In genomic region chr19:10266196-10266850, GRCm38 (mm10) we compare ENCODE assay signal across 8 mouse cellular contexts. TPM values are rescaled to one million over a fixed set of nuclear protein-coding genes. Genes with fewer than 3 reads are reported as not detected.
DNase-seq lines count a peak whose midpoint lies in the region; ATAC-seq and TF ChIP-seq lines count a peak whose summit lies in the region.

No protein-coding gene starts in this region.

- H3K4me2 ChIP-seq in embryonic facial prominence, embryonic 11.5 days (ENCODE audit: low read depth, low read length): no peak overlapping the region
- 0 out of 2 replicates have a peak overlapping the region, but pooled peaks have one; percentile 24 for H3K4me2 ChIP-seq in kidney, embryonic 15.5 days
- peak overlapping the region; percentile 31; the same call in 1 of the 2 replicates for H3K4me2 ChIP-seq in liver, embryonic 11.5 days
- H3K4me2 ChIP-seq in stomach, embryonic 14.5 days (replicated peaks; ENCODE audit: low read depth, low read length): no peak overlapping the region

- no peak overlapping the region for H3K4me3 ChIP-seq in thymus, adult 2 months (ENCODE audit: control insufficient read depth, insufficient read depth, low read length)
- no peak overlapping the region for H3K4me3 ChIP-seq in embryonic facial prominence, embryonic 11.5 days (ENCODE audit: low read depth, low read length)
- H3K4me3 ChIP-seq in heart, embryonic 10.5 days: peak overlapping the region; percentile 25
- no peak overlapping the region for H3K4me3 ChIP-seq in kidney, embryonic 15.5 days (replicated peaks)
- no peak overlapping the region for H3K4me3 ChIP-seq in liver, embryonic 11.5 days (ENCODE audit: low read depth, low read length)
- no peak overlapping the region for H3K4me3 ChIP-seq in stomach, embryonic 14.5 days (ENCODE audit: low read depth, low read length)

- no peak for TF ChIP-seq POLR2A in thymus, adult 2 months (IDR thresholded peaks at IDR 0.05; ENCODE audit: control insufficient read depth, extremely low read depth, insufficient read depth, low read length, poor library complexity)

- ATAC-seq in embryonic facial prominence, embryonic 11.5 days (replicated peaks; ENCODE audit: insufficient number of reproducible peaks, low FRiP score, low TSS enrichment, low read depth): no peak
- ATAC-seq in kidney, embryonic 15.5 days (replicated peaks; ENCODE audit: low FRiP score): peak; percentile 83
- ATAC-seq in liver, embryonic 11.5 days (replicated peaks; ENCODE audit: low FRiP score): no peak; the same call in 1 of the 2 replicates
- ATAC-seq in stomach, embryonic 14.5 days (ENCODE audit: insufficient number of reproducible peaks, insufficient read depth, low FRiP score, low read depth): peak; percentile 66

- TF ChIP-seq CTCF in thymus, adult 2 months (IDR thresholded peaks at IDR 0.05; ENCODE audit: borderline replicate concordance, control insufficient read depth, extremely low read depth, insufficient read depth, low read length, poor library complexity): no peak

- WGBS in thymus, adult 2 months: 33% methylated on average over 14 of the region's 14 CpGs
- WGBS in embryonic facial prominence, embryonic 11.5 days: 25% methylated on average over 14 of the region's 14 CpGs
- 22% methylated on average over 14 of the region's 14 CpGs for WGBS in heart, embryonic 10.5 days
- WGBS in kidney, embryonic 15.5 days: 16% methylated on average over 14 of the region's 14 CpGs
- 25% methylated on average over 14 of the region's 14 CpGs for WGBS in liver, embryonic 11.5 days
- WGBS in stomach, embryonic 14.5 days: 22% methylated on average over 14 of the region's 14 CpGs

- H3K27me3 ChIP-seq in thymus, adult 2 months (ENCODE audit: control insufficient read depth, insufficient read depth, low read length): no peaks in the 10 kb centered on the region
- H3K27me3 ChIP-seq in embryonic facial prominence, embryonic 11.5 days (ENCODE audit: control insufficient read depth, insufficient read depth, low read length): no peaks in the 10 kb centered on the region; the same call in 1 of the 2 replicates
- peaks cover 74% of the 10 kb centered on the region for H3K27me3 ChIP-seq in heart, embryonic 10.5 days (ENCODE audit: insufficient read depth, poor library complexity, severe bottlenecking)
- H3K27me3 ChIP-seq in kidney, embryonic 15.5 days: peaks cover 5% of the 10 kb centered on the region
- peaks cover 15% of the 10 kb centered on the region for H3K27me3 ChIP-seq in liver, embryonic 11.5 days (replicated peaks; ENCODE audit: control insufficient read depth, insufficient read depth, low read length)
- no peaks in the 10 kb centered on the region for H3K27me3 ChIP-seq in stomach, embryonic 14.5 days (ENCODE audit: control insufficient read depth, insufficient read depth, low read length)

- no peak overlapping the region for H3K27ac ChIP-seq in thymus, adult 2 months (ENCODE audit: control insufficient read depth, insufficient read depth, low read length)
- H3K27ac ChIP-seq in embryonic facial prominence, embryonic 11.5 days (replicated peaks; ENCODE audit: low read depth, low read length): no peak overlapping the region
- peak overlapping the region; percentile 62; the same call in 1 of the 2 replicates for H3K27ac ChIP-seq in heart, embryonic 10.5 days
- peak overlapping the region; percentile 73 for H3K27ac ChIP-seq in kidney, embryonic 15.5 days
- H3K27ac ChIP-seq in liver, embryonic 11.5 days (ENCODE audit: low read depth, low read length): no peak overlapping the region; the same call in 1 of the 2 replicates
- H3K27ac ChIP-seq in stomach, embryonic 14.5 days (ENCODE audit: low read length): peak overlapping the region; percentile 70; the same call in 1 of the 2 replicates

- H3K9me3 ChIP-seq in embryonic facial prominence, embryonic 11.5 days (replicated peaks; ENCODE audit: control insufficient read depth, low read length): no peaks in the 10 kb centered on the region
- H3K9me3 ChIP-seq in heart, embryonic 10.5 days: no peaks in the 10 kb centered on the region
- no peaks in the 10 kb centered on the region for H3K9me3 ChIP-seq in kidney, embryonic 15.5 days (replicated peaks)
- no peaks in the 10 kb centered on the region for H3K9me3 ChIP-seq in liver, embryonic 11.5 days (ENCODE audit: control insufficient read depth, low read length)
- no peaks in the 10 kb centered on the region for H3K9me3 ChIP-seq in stomach, embryonic 14.5 days (ENCODE audit: control insufficient read depth, low read depth, low read length)

- H3K36me3 ChIP-seq in thymus, adult 2 months (ENCODE audit: control insufficient read depth, insufficient read depth, low read length): no peaks in the 10 kb centered on the region
- no peaks in the 10 kb centered on the region for H3K36me3 ChIP-seq in embryonic facial prominence, embryonic 11.5 days (replicated peaks; ENCODE audit: control insufficient read depth, insufficient read depth, low read depth, low read length)
- no peaks in the 10 kb centered on the region for H3K36me3 ChIP-seq in heart, embryonic 10.5 days
- H3K36me3 ChIP-seq in kidney, embryonic 15.5 days: no peaks in the 10 kb centered on the region
- H3K36me3 ChIP-seq in liver, embryonic 11.5 days (ENCODE audit: control insufficient read depth, insufficient read depth, low read length): no peaks in the 10 kb centered on the region
- H3K36me3 ChIP-seq in stomach, embryonic 14.5 days (ENCODE audit: control insufficient read depth, insufficient read depth, low read length): 0 out of 2 replicates have a peak, but pooled peaks cover 4% of the 10 kb centered on the region

- no peak overlapping the region for H3K9ac ChIP-seq in embryonic facial prominence, embryonic 11.5 days (replicated peaks; ENCODE audit: low read length)
- no peak overlapping the region for H3K9ac ChIP-seq in kidney, embryonic 15.5 days
- H3K9ac ChIP-seq in liver, embryonic 11.5 days (ENCODE audit: low read depth, low read length): no peak overlapping the region
- no peak overlapping the region for H3K9ac ChIP-seq in stomach, embryonic 14.5 days (replicated peaks; ENCODE audit: low read depth, low read length)

- no peaks in the 10 kb centered on the region for H3K4me1 ChIP-seq in thymus, adult 2 months (replicated peaks; ENCODE audit: control insufficient read depth, insufficient read depth, low read length)
- peaks cover 9% of the 10 kb centered on the region for H3K4me1 ChIP-seq in embryonic facial prominence, embryonic 11.5 days (ENCODE audit: control insufficient read depth, insufficient read depth, low read length)
- H3K4me1 ChIP-seq in heart, embryonic 10.5 days: peaks cover 20% of the 10 kb centered on the region
- peaks cover 26% of the 10 kb centered on the region for H3K4me1 ChIP-seq in kidney, embryonic 15.5 days
- H3K4me1 ChIP-seq in liver, embryonic 11.5 days (replicated peaks; ENCODE audit: control insufficient read depth, insufficient read depth, low read length): peaks cover 12% of the 10 kb centered on the region
- H3K4me1 ChIP-seq in stomach, embryonic 14.5 days (ENCODE audit: control insufficient read depth, insufficient read depth, low read length): 0 out of 2 replicates have a peak, but pooled peaks cover 8% of the 10 kb centered on the region

- peak; percentile 44 for DNase-seq in thymus, adult 2 months
- no peak for DNase-seq in thymus, adult 18-20 months
- DNase-seq in embryonic facial prominence, embryonic 11.5 days (ENCODE audit: low spot score): peak; percentile 82
- DNase-seq in heart, embryonic 10.5 days (ENCODE audit: low spot score): peak; percentile 91
- peak; percentile 52 for DNase-seq in liver, embryonic 11.5 days (ENCODE audit: low spot score)
- peak; percentile 63 to 69 for DNase-seq in natural killer cell, adult 2 months (ENCODE audit: low spot score in 2 of 2)

RNA-seq across cellular contexts. Expression of gene Myrf, which starts 25.8 kb away (rescaled TPM):
- polyA plus RNA-seq in thymus, adult 2 months (2012; rRNA removed): 2.7 and 4.9 TPM in 2 replicates
- polyA plus RNA-seq in embryonic facial prominence, embryonic 11.5 days (2014; fragmentation: Nextera tagmentation; extraction: Ambion mirVana): 2.4 and 2.6 TPM in 2 replicates
- 17.4 and 30.6 TPM in 2 replicates for polyA plus RNA-seq in heart, embryonic 10.5 days (2016; fragmentation: Nextera tagmentation; extraction: Ambion mirVana)
- 3.3 and 4.2 TPM in 2 replicates for polyA plus RNA-seq in kidney, embryonic 15.5 days (2015; fragmentation: Nextera tagmentation; extraction: Ambion mirVana)
- polyA plus RNA-seq in liver, embryonic 11.5 days (2014; fragmentation: Nextera tagmentation; extraction: Ambion mirVana): 23.8 and 24.1 TPM in 2 replicates
- 27.6 and 28.4 TPM in 2 replicates for polyA plus RNA-seq in stomach, embryonic 14.5 days (2014; fragmentation: Nextera tagmentation; extraction: Ambion mirVana)

RNA-seq across cellular contexts. Expression of gene Dagla, which starts 38.4 kb away (rescaled TPM):
- 3.0 and 3.2 TPM in 2 replicates for polyA plus RNA-seq in thymus, adult 2 months (2012; rRNA removed)
- 0.98 and 1.3 TPM in 2 replicates for polyA plus RNA-seq in embryonic facial prominence, embryonic 11.5 days (2014; fragmentation: Nextera tagmentation; extraction: Ambion mirVana)
- 1.2 TPM in 2 replicates for polyA plus RNA-seq in heart, embryonic 10.5 days (2016; fragmentation: Nextera tagmentation; extraction: Ambion mirVana)
- polyA plus RNA-seq in kidney, embryonic 15.5 days (2015; fragmentation: Nextera tagmentation; extraction: Ambion mirVana): 3.1 and 3.7 TPM in 2 replicates
- 0.77 and 0.82 TPM in 2 replicates for polyA plus RNA-seq in liver, embryonic 11.5 days (2014; fragmentation: Nextera tagmentation; extraction: Ambion mirVana)
- polyA plus RNA-seq in stomach, embryonic 14.5 days (2014; fragmentation: Nextera tagmentation; extraction: Ambion mirVana): 2.9 and 3.5 TPM in 2 replicates

Comparison
In these comparisons a context has a peak if more than half of its experiments do, and no peak if none do; other contexts are left out.
1. DNase-seq: peak in thymus, adult 2 months (single experiment), embryonic facial prominence, embryonic 11.5 days (single experiment), heart, embryonic 10.5 days (single experiment), liver, embryonic 11.5 days (single experiment) and natural killer cell, adult 2 months (2 of 2); none in thymus, adult 18-20 months (0 of 2).
2. H3K27ac ChIP-seq: peak in heart, embryonic 10.5 days (single experiment), kidney, embryonic 15.5 days (single experiment) and stomach, embryonic 14.5 days (single experiment); none in thymus, adult 2 months (single experiment), embryonic facial prominence, embryonic 11.5 days (single experiment) and liver, embryonic 11.5 days (single experiment).
3. ATAC-seq: peak in kidney, embryonic 15.5 days (single experiment) and stomach, embryonic 14.5 days (single experiment); none in embryonic facial prominence, embryonic 11.5 days (single experiment) and liver, embryonic 11.5 days (single experiment).
4. H3K4me2 ChIP-seq: peak in kidney, embryonic 15.5 days (single experiment) and liver, embryonic 11.5 days (single experiment); none in embryonic facial prominence, embryonic 11.5 days (single experiment) and stomach, embryonic 14.5 days (single experiment).